Mouse (Mus musculus) heart, embryonic 13.5 days (tissue): ENCODE data around the gene Tmc1. TPM values are rescaled to one million over a fixed set of nuclear protein-coding genes. Genes with fewer than 3 reads are reported as not detected.

Experiments
- ATAC-seq: fragments of 200-750 bp; cut with Nextera tagmentation; 2 replicates; pipeline ENCODE4 v1.8.0; 2017; ENCODE audit warnings: moderate TSS enrichment; ENCODE audit not compliant: insufficient number of reproducible peaks, low FRiP score, low TSS enrichment; ENCODE audit errors: extremely low read depth
- H3K27ac ChIP-seq: fragments of 300-500 bp; sonication (generic); replicated peaks from 2 replicates; pipeline ENCODE4 v1.5.1; 2015; ENCODE audit warnings: moderate library complexity, mild to moderate bottlenecking, inconsistent platforms
- H3K27me3 ChIP-seq: fragments of 300-500 bp; sonication (generic); replicated peaks from 2 replicates; pipeline ENCODE4 v1.6.1; 2015; ENCODE audit warnings: mild to moderate bottlenecking, inconsistent platforms
- H3K36me3 ChIP-seq: fragments of 300-500 bp; sonication (generic); 2 replicates; pipeline ENCODE4 v1.6.1; 2015; ENCODE audit warnings: mild to moderate bottlenecking, inconsistent platforms
- H3K4me1 ChIP-seq: fragments of 300-500 bp; sonication (generic); 2 replicates; pipeline ENCODE4 v1.6.1; 2015; ENCODE audit warnings: inconsistent platforms
- H3K4me2 ChIP-seq: fragments of 300-500 bp; sonication (generic); 2 replicates; pipeline ENCODE4 v1.6.1; 2015; ENCODE audit warnings: inconsistent platforms, mild to moderate bottlenecking, moderate library complexity
- H3K4me3 ChIP-seq: fragments of 300-500 bp; sonication (generic); 2 replicates; pipeline ENCODE4 v1.5.1; 2015; ENCODE audit warnings: moderate library complexity, mild to moderate bottlenecking, inconsistent platforms
- H3K9ac ChIP-seq: fragments of 300-500 bp; sonication (generic); 2 replicates; pipeline ENCODE4 v1.6.1; 2015; ENCODE audit warnings: inconsistent platforms, mild to moderate bottlenecking, moderate library complexity
- H3K9me3 ChIP-seq: fragments of 300-500 bp; sonication (generic); 2 replicates; pipeline ENCODE4 v1.6.1; 2016; ENCODE audit warnings: inconsistent platforms
- WGBS: fragments of 180-500 bp; shearing (Covaris S2); methylation state at CpG from one replicate; pipeline ENCODE4 v1.1.7; 2015; ENCODE audit warnings: mixed read lengths; 5-methylcytosine and 5-hydroxymethylcytosine counted together
- polyA plus RNA-seq: library from polyadenylated mRNA; unstranded; fragments of >200 nt; fragmentation: Nextera tagmentation; extraction: Ambion mirVana; gene quantifications from 2 replicates; pipeline ENCODE4 v1.2.1, GENCODE M21; 2015

Gene Tmc1
- polyA plus RNA-seq, 1 experiment from 2014 or later, result 0.05 TPM

DNA sequence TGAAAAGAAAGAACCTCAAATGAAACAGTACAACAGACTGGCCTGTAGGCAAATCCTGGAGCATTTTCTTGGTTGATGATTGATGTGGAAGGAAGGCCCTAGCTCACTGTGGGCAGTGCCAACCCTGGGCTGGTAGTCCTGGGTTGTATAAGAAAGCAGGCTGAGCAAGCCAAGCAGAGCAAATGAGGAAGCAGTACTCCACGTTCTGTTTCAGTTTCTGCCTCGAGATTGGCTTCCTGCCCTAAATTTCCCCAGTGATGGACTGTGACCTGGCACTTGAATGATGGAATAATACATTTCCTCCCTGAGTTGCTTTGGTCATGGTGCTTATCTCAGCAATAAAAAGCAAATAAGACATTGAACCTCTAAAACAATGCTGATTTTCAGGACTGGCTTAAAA is 72.8 kb downstream of the Tmc1 start:
- no peak overlapping the region for H3K4me2 ChIP-seq
- H3K36me3 ChIP-seq, result no peaks in the 10 kb centered on the region
- H3K4me3 ChIP-seq, result no peak overlapping the region
- H3K27me3 ChIP-seq, result no peaks in the 10 kb centered on the region
- 49% methylated on average over 2 of the region's 2 CpGs for WGBS
- no peaks in the 10 kb centered on the region for H3K4me1 ChIP-seq
- H3K9me3 ChIP-seq, result peaks cover 3% of the 10 kb centered on the region; the same call in 1 of the 2 replicates
- H3K27ac ChIP-seq, result no peak overlapping the region
- no peak overlapping the region for H3K9ac ChIP-seq
- no peak for ATAC-seq

- no peak overlapping the region for H3K4me2 ChIP-seq
- H3K4me3 ChIP-seq, result no peak overlapping the region
- no peak overlapping the region for H3K27ac ChIP-seq
- H3K9me3 ChIP-seq, result no peaks in the 10 kb centered on the region
- 41% methylated on average over 4 of the region's 4 CpGs for WGBS
- no peak overlapping the region for H3K9ac ChIP-seq
- H3K27me3 ChIP-seq, result no peaks in the 10 kb centered on the region
- no peak for ATAC-seq
- H3K4me1 ChIP-seq, result no peaks in the 10 kb centered on the region
- H3K36me3 ChIP-seq, result no peaks in the 10 kb centered on the region
Observed at GRCm38 (mm10) chr19:20875881-20876280, 78.1 kb downstream of the Tmc1 start.

GRCm38 (mm10) chr19:20861779-20862178 is 92.2 kb downstream of the Tmc1 start:
- H3K4me1 ChIP-seq, result no peaks in the 10 kb centered on the region; the same call in 1 of the 2 replicates
- H3K27me3 ChIP-seq, result no peaks in the 10 kb centered on the region
- no peak overlapping the region for H3K9ac ChIP-seq
- H3K36me3 ChIP-seq, result no peaks in the 10 kb centered on the region
- H3K4me3 ChIP-seq, result no peak overlapping the region
- no peak overlapping the region for H3K4me2 ChIP-seq
- H3K27ac ChIP-seq, result no peak overlapping the region
- no peaks in the 10 kb centered on the region for H3K9me3 ChIP-seq
- 61% methylated on average over 4 of the region's 4 CpGs for WGBS
- ATAC-seq, result no peak

DNA sequence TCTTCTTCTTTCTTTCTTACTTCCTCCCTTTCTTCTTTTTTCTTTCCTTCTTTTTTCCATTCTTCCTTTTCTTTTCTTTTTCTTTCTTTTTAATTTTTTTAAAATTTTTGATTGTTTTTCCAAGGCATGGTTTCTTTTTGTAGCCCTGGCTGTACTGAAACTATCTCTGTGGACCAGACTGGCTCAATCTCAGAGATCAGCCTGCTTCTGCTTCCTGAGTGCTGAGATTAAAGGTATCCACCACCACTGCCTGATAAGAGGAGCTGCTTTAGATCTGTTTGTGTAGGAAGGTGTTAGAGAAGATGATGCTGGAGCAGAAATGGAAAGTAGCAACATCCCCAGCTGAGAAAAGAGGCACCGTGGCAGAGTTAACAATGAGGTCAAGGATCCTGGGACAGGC is 93.7 kb downstream of the Tmc1 start:
- Histone ChIP-seq H3K4me1 (no peaks in the 10 kb centered on the region; the same call in 1 of the 2 replicates), H3K36me3 (no peaks in the 10 kb centered on the region), H3K9me3 (no peaks in the 10 kb centered on the region), H3K4me2 (no peak overlapping the region), H3K27me3 (no peaks in the 10 kb centered on the region), H3K27ac (no peak overlapping the region), H3K4me3 (no peak overlapping the region), H3K9ac (no peak overlapping the region)
- no peak for ATAC-seq
- WGBS, result 79% methylated on average over 1 of the region's 1 CpGs

- H3K4me2 ChIP-seq, result no peak overlapping the region
- no peak for ATAC-seq
Observed at GRCm38 (mm10) chr19:20857819-20858218, 96.2 kb downstream of the Tmc1 start.

DNA sequence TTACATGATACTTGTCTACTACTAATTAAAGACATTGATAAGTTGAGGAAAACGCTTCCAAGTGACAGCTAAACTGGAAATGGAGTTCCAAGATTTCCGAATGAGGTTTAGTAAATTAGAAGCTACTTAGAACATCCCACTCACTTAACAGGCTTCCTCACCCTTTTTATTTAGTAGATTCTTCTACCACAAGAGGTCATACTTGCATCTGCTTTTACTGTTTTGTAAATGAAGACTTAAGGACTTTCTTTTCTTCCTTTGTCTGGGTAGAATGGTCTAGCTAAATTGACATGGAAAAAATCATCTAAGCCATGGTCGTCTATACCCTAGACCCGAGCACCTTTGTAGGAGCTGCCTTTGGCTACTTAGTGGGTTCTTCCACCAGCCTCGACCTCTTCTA is 105.1 kb downstream of the Tmc1 start:
- Histone ChIP-seq H3K4me3 (no peak overlapping the region), H3K9me3 (no peaks in the 10 kb centered on the region; the same call in 1 of the 2 replicates), H3K36me3 (no peaks in the 10 kb centered on the region), H3K4me1 (no peaks in the 10 kb centered on the region), H3K4me2 (no peak overlapping the region), H3K27me3 (no peaks in the 10 kb centered on the region), H3K27ac (no peak overlapping the region), H3K9ac (no peak overlapping the region)
- no peak for ATAC-seq
- 54% methylated on average over 5 of the region's 5 CpGs for WGBS

More at GRCm38 (mm10) chr19:20857819-20858218, 96.2 kb downstream of the Tmc1 start:
- H3K4me3 ChIP-seq, result no peak overlapping the region
- H3K9ac ChIP-seq, result no peak overlapping the region
- H3K36me3 ChIP-seq, result no peaks in the 10 kb centered on the region
- H3K9me3 ChIP-seq, result no peaks in the 10 kb centered on the region
- H3K4me1 ChIP-seq, result no peaks in the 10 kb centered on the region; the same call in 1 of the 2 replicates
- H3K27me3 ChIP-seq, result no peaks in the 10 kb centered on the region
- no peak overlapping the region for H3K27ac ChIP-seq

DNA sequence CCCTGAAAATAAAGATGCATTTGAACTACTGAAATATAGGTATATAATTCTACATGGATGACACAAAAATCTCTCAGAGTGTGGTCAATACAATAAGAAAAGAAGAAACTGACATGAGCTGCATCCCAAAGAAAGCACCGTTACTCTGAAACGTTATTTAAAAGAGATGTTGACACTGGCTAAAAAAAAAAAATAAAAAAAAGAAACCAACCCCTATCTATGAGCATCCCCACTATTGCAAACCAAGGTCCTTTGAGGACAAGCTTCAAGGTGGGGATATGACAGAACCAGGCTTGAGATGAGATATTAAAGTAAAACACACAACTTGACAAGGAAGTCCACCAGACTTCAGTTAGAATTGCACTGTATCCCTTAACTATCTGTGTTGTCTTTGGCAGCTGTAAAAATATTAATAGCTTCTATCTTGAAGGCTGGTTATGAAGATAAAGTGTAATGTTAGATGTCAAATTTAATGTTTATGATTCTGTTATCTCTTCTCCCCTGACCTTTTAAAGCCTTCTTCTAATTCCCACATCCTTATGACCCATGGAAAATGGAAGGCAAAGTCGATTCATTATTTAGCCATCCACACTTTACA is 106.4 kb downstream of the Tmc1 start:
- Histone ChIP-seq H3K4me1 (no peaks in the 10 kb centered on the region), H3K4me2 (no peak overlapping the region), H3K27ac (no peak overlapping the region), H3K27me3 (no peaks in the 10 kb centered on the region), H3K9ac (no peak overlapping the region), H3K4me3 (no peak overlapping the region), H3K36me3 (no peaks in the 10 kb centered on the region), H3K9me3 (no peaks in the 10 kb centered on the region; the same call in 1 of the 2 replicates)
- WGBS, result 47% methylated on average over 3 of the region's 3 CpGs
- no peak for ATAC-seq

DNA sequence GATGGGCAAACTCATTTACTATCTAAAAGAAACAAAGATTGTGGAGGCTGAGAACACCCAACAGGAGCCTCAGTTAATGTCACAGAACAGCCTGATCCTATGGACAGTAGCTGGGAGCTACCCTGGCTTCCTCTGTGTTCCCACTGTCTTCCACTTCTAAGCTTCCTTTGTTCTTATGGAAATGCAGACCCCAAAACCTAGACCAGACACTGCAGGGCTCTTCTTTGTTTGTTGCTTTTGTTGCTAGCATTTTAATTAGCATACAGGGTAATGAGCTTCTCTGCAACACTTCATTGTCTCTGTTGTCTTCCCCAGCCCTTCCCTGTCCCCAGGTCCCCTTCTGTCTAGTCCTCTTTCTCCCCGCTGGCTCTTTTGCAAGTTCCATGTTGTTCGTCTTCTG is 116.6 kb downstream of the Tmc1 start:
- 83% methylated on average over 2 of the region's 2 CpGs for WGBS
- H3K27ac ChIP-seq, result no peak overlapping the region
- H3K9ac ChIP-seq, result no peak overlapping the region
- no peaks in the 10 kb centered on the region for H3K36me3 ChIP-seq
- H3K4me3 ChIP-seq, result no peak overlapping the region
- H3K4me1 ChIP-seq, result peaks cover 7% of the 10 kb centered on the region; the same call in 1 of the 2 replicates
- ATAC-seq, result no peak
- 0 out of 2 replicates have a peak, but pooled peaks cover 5% of the 10 kb centered on the region for H3K9me3 ChIP-seq
- H3K4me2 ChIP-seq, result no peak overlapping the region
- no peaks in the 10 kb centered on the region for H3K27me3 ChIP-seq

GRCm38 (mm10) chr19:20836055-20836845 is 117.8 kb downstream of the Tmc1 start:
- Histone ChIP-seq H3K9ac (no peak overlapping the region), H3K4me2 (no peak overlapping the region), H3K9me3 (0 out of 2 replicates have a peak, but pooled peaks cover 5% of the 10 kb centered on the region), H3K4me1 (peaks cover 7% of the 10 kb centered on the region; the same call in 1 of the 2 replicates), H3K27me3 (no peaks in the 10 kb centered on the region), H3K36me3 (no peaks in the 10 kb centered on the region), H3K27ac (no peak overlapping the region), H3K4me3 (no peak overlapping the region)
- WGBS, result 45% methylated on average over 9 of the region's 9 CpGs
- ATAC-seq, result no peak

- Histone ChIP-seq H3K4me2 (no peak overlapping the region), H3K9ac (no peak overlapping the region), H3K9me3 (0 out of 2 replicates have a peak, but pooled peaks cover 5% of the 10 kb centered on the region), H3K4me3 (no peak overlapping the region), H3K27me3 (no peaks in the 10 kb centered on the region), H3K4me1 (peaks cover 7% of the 10 kb centered on the region; the same call in 1 of the 2 replicates), H3K36me3 (no peaks in the 10 kb centered on the region), H3K27ac (no peak overlapping the region)
- ATAC-seq, result no peak
- 58% methylated on average over 1 of the region's 1 CpGs for WGBS
Observed at GRCm38 (mm10) chr19:20834895-20835294, 119.1 kb downstream of the Tmc1 start.

GRCm38 (mm10) chr19:20799460-20799859 is 154.5 kb downstream of the Tmc1 start:
- H3K9me3 ChIP-seq, result no peaks in the 10 kb centered on the region
- ATAC-seq, result no peak
- no peak overlapping the region for H3K9ac ChIP-seq
- H3K27me3 ChIP-seq, result no peaks in the 10 kb centered on the region
- no peaks in the 10 kb centered on the region for H3K4me1 ChIP-seq
- no peaks in the 10 kb centered on the region for H3K36me3 ChIP-seq
- H3K27ac ChIP-seq, result no peak overlapping the region
- H3K4me3 ChIP-seq, result no peak overlapping the region
- H3K4me2 ChIP-seq, result no peak overlapping the region
